Mouse (Mus musculus): ENCODE data around the gene Kdm5c. TPM values are rescaled to one million over a fixed set of nuclear protein-coding genes. Genes with fewer than 3 reads are reported as not detected.
A peak's percentile ranks its signal among the peaks of the same experiment; 100 is the strongest.

Gene Kdm5c
- polyA plus RNA-seq, 1 experiment from 2014 or later: 33.2 TPM

DNA sequence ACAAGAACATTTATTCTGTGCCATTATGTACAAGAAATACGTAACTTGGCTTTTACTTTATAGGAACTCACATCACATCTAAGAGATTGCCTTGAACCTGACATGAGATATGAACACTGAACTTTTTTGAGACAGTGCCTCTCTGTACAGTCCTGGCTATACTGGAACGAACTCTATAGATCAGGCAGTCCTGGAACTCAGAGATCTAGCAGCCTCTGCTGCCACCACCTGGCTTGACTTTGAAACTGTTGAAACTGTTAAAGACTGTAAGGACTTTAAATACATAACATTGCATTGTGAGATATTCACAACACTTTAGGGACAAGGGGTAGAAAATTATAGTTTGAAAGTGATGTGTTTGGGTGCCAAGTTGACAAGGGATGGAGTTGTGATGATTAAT, 75.1 kb downstream of the Kdm5c start:
- H3K4me2 ChIP-seq (replicated peaks): no peak overlapping the region
- H3K36me3 ChIP-seq: no peaks in the 10 kb centered on the region
- no peak overlapping the region for H3K4me3 ChIP-seq (replicated peaks)
- H3K27ac ChIP-seq: no peak overlapping the region
- ATAC-seq: peak; percentile 34; the same call in 1 of the 2 replicates
- WGBS: 66% methylated on average over 2 of the region's 2 CpGs
- no peak overlapping the region for H3K9ac ChIP-seq
- H3K4me1 ChIP-seq (replicated peaks): no peaks in the 10 kb centered on the region
- no peaks in the 10 kb centered on the region for H3K9me3 ChIP-seq
- no peaks in the 10 kb centered on the region for H3K27me3 ChIP-seq (replicated peaks)

DNA sequence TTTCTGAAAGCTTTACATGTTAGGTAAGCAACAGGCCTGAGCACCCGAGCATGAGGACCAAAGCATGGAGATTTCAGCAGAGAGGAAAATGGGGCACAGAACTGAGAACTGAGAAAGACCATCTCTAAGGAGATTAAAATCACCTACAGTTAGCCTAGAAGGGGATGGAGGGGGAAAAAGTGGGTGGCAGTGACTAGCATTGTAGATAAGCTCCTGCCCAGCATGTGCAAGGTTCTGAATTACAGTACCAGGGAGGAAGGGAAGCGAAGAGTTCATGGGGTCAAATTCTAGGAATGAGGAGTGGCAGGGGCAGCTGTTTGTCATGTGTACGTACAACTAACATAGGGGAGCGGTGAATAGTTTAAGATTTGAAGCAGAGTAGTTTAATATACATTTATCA, 87.7 kb downstream of the Kdm5c start:
- Histone ChIP-seq H3K4me3 (replicated peaks) (no peak overlapping the region), H3K4me1 (replicated peaks) (no peaks in the 10 kb centered on the region), H3K9me3 (no peaks in the 10 kb centered on the region), H3K27ac (no peak overlapping the region), H3K27me3 (replicated peaks) (no peaks in the 10 kb centered on the region), H3K36me3 (no peaks in the 10 kb centered on the region), H3K9ac (no peak overlapping the region), H3K4me2 (replicated peaks) (no peak overlapping the region)
- WGBS: 75% methylated on average over 4 of the region's 4 CpGs
- no peak for ATAC-seq

DNA sequence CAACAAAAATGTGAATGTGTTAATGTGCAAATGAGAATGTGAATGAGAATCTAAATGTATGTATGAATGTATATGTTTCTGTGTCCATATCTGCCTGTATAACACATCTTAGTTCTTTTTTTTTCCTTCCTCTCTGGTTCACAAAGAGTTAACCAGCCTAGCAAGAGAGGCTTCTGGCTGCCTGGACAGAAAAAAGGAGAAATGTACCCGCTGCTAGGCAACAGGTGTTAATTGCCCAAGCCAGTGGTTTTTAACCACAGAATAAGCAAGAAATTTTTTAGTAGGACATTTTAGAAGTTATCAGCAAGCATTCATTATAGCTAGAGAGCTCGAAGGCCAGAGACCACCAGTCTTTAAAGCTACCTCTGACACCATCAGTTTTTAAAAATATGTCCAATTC, 90.0 kb downstream of the Kdm5c start:
- H3K9me3 ChIP-seq: no peaks in the 10 kb centered on the region
- H3K36me3 ChIP-seq: no peaks in the 10 kb centered on the region
- no peaks in the 10 kb centered on the region for H3K4me1 ChIP-seq (replicated peaks)
- WGBS: 48% methylated on average over 2 of the region's 2 CpGs
- H3K27me3 ChIP-seq (replicated peaks): no peaks in the 10 kb centered on the region
- H3K9ac ChIP-seq: no peak overlapping the region
- no peak overlapping the region for H3K4me3 ChIP-seq (replicated peaks)
- ATAC-seq: no peak
- H3K4me2 ChIP-seq (replicated peaks): no peak overlapping the region
- no peak overlapping the region for H3K27ac ChIP-seq

DNA sequence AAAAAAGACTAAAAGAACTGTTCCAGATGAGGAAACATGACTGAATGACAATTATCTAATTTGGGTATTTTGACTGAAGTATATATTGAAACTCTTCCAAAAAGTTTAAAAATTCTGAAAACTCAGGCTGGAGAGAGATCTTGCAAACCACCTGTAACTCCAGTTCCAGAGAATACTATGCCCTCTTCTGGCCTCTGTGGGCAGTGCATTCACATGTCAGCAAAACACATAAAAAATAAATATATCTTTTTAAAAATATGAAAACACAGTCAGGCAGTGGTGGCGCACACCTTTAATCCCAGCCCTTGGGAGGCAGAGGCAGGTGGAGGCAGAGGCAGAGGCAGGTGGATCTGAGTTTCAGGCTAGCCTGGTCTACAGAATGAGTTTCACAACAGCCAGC, 90.8 kb downstream of the Kdm5c start:
- Histone ChIP-seq H3K27me3 (replicated peaks) (no peaks in the 10 kb centered on the region), H3K4me1 (replicated peaks) (no peaks in the 10 kb centered on the region), H3K4me3 (replicated peaks) (no peak overlapping the region), H3K27ac (no peak overlapping the region), H3K9ac (no peak overlapping the region), H3K9me3 (no peaks in the 10 kb centered on the region), H3K36me3 (no peaks in the 10 kb centered on the region), H3K4me2 (replicated peaks) (no peak overlapping the region)
- 87% methylated on average over 1 of the region's 1 CpGs for whole genome bisulfite sequencing
- ATAC-seq: no peak

Other genes with a start within 250 kb of the Kdm5c start
- gene Hsd17b10, start 231.2 kb upstream of the Kdm5c start, polyA plus RNA-seq (2015; fragmentation: Nextera tagmentation; extraction: Ambion mirVana): 198 and 211 TPM in 2 replicates
- 3.3 and 3.4 TPM in 2 replicates for gene Ribc1, start 216.7 kb upstream of the Kdm5c start, polyA plus RNA-seq (2015; fragmentation: Nextera tagmentation; extraction: Ambion mirVana)
- 89.3 and 92.5 TPM in 2 replicates for gene Smc1a, start 216.6 kb upstream of the Kdm5c start, polyA plus RNA-seq (2015; fragmentation: Nextera tagmentation; extraction: Ambion mirVana)
- 2.7 and 3.3 TPM in 2 replicates for gene Iqsec2, start 88.8 kb upstream of the Kdm5c start, polyA plus RNA-seq (2015; fragmentation: Nextera tagmentation; extraction: Ambion mirVana)
- 12.9 and 14.4 TPM in 2 replicates for gene Kantr, start 94.5 kb downstream of the Kdm5c start, polyA plus RNA-seq (2015; fragmentation: Nextera tagmentation; extraction: Ambion mirVana)
- gene Tspyl2, start 109.4 kb downstream of the Kdm5c start, polyA plus RNA-seq (2015; fragmentation: Nextera tagmentation; extraction: Ambion mirVana): 23.4 and 24.2 TPM in 2 replicates
- 2.1 TPM in 2 replicates for gene Gpr173, start 135.7 kb downstream of the Kdm5c start, polyA plus RNA-seq (2015; fragmentation: Nextera tagmentation; extraction: Ambion mirVana)

Measured in intestine, embryonic 15.5 days (tissue).